Mouse (Mus musculus): ENCODE results near the gene Ccr1. TPM values are rescaled to one million over a fixed set of nuclear protein-coding genes. Genes with fewer than 3 reads are reported as not detected.

Ccr1 gene
- polyA plus RNA-seq (2015; fragmentation: Nextera tagmentation; extraction: Ambion mirVana): 4.2 and 23.2 TPM in 2 replicates

DNA sequence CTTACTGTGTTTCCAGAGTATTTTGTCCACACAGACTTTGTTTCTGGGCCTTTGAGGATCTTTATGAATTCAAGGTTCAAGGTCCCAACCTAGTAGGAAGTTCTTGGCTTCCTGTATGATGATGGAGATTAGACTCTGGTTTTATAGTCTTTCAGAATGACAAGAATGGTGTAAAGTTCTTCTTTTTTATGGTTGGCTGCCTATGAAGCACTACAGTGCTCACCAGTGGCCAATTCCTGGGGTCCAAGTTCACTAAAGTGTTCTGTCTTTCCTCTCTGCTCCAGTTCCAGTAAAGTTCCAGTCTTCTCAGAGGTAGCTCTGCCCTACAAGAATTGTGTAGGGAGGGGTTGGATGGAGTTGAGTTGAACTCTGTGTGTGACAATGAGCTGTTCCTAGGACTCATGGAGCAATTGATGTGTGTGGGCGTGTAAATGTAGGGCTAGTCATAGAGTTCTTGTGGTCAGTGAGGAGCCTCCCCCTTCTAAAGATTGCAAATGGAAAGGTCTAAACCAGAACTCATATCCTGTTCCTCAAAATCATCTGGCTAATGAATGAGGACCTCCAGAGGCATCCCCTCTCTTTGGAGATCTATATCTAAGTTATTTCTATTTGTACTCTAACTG is at the start of gene Ccr1:
Ccr1 (minus strand) TSS at position 403 of the 623 bp plus-strand sequence.

DNA sequence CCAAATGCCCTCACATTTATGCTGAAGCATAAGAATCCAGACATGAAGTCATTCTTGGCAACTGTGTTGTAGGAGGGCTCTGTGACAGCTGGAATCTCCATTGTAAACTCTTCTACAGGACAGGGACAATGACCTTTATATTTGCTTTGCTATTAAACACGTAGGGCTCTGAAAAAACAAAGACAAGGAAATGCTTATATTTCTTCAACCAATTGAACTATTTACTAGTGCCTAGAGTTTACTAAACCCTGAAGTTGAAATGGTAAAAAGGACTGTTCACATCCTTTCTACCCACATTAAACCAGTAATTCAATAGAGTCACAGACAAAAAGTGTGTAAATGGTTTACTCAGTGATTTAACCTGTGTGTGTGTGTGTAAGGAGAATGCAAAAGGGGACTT is 9.8 kb upstream of the Ccr1 start, which contains the start of gene Ccr1l1:
Ccr1l1 (minus strand) TSS at position 101 of the 400 bp plus-strand sequence.

Other genes with a start within 250 kb of the Ccr1 start
- 0.12 and 0.16 TPM in 2 replicates for gene Cxcr6, start 162.2 kb downstream of the Ccr1 start, polyA plus RNA-seq (2015; fragmentation: Nextera tagmentation; extraction: Ambion mirVana)
- gene Fyco1, start 116.8 kb downstream of the Ccr1 start, polyA plus RNA-seq (2015; fragmentation: Nextera tagmentation; extraction: Ambion mirVana): 10.4 and 11.1 TPM in 2 replicates
- gene Xcr1, start 106.7 kb downstream of the Ccr1 start, polyA plus RNA-seq (2015; fragmentation: Nextera tagmentation; extraction: Ambion mirVana): not detected in 2 replicates
- gene Ccr1l1, start 9.7 kb upstream of the Ccr1 start, polyA plus RNA-seq (2015; fragmentation: Nextera tagmentation; extraction: Ambion mirVana): not detected in 2 replicates
- gene Ccr3, start 53.3 kb upstream of the Ccr1 start, polyA plus RNA-seq (2015; fragmentation: Nextera tagmentation; extraction: Ambion mirVana): 0.14 and 0.16 TPM in 2 replicates
- gene Ccr2, start 133.3 kb upstream of the Ccr1 start, polyA plus RNA-seq (2015; fragmentation: Nextera tagmentation; extraction: Ambion mirVana): 1.0 and 1.4 TPM in 2 replicates
- gene Ccr5, start 152.9 kb upstream of the Ccr1 start, polyA plus RNA-seq (2015; fragmentation: Nextera tagmentation; extraction: Ambion mirVana): 1.4 and 12.4 TPM in 2 replicates